Mouse (Mus musculus): Measurements from ENCODE around the gene Tmem183a. TPM values are rescaled to one million over a fixed set of nuclear protein-coding genes. Genes with fewer than 3 reads are reported as not detected.
A peak's percentile ranks its signal among the peaks of the same experiment; 100 is the strongest.

Tmem183a gene
- 10 to 100 TPM; 67.6 to 95.0 TPM for total RNA-seq (2021)
- long read RNA-seq, experiment 1, transcript Tmem183a-205 (9 exons, 1,689 nt): minor isoform, 11 of 140 reads
- long read RNA-seq, experiment 1, transcript Tmem183a-201 (8 exons, 3,149 nt): major isoform, 93 of 140 reads
- long read RNA-seq, experiment 1, partial matches to known transcripts: 4 of 140 reads
- long read RNA-seq, experiment 1, other reads (novel, unspliced or antisense): 30 of 140 reads
- long read RNA-seq, experiment 2, transcript Tmem183a-205 (9 exons, 1,689 nt): minor isoform, 12 of 146 reads
- long read RNA-seq, experiment 2, transcript Tmem183a-201 (8 exons, 3,149 nt): major isoform, 89 of 146 reads
- long read RNA-seq, experiment 2, partial matches to known transcripts: 4 of 146 reads
- long read RNA-seq, experiment 2, other reads (novel, unspliced or antisense): 40 of 146 reads

GRCm38 (mm10) chr1:134361857-134362212 is at the start of gene Tmem183a:
Tmem183a (minus strand) TSS chr1:134361979.
- intact Hi-C loops (cut with DNase I): loop anchor here (1.0 to 10.0 kb wide), 3 partner anchors 55 to 253 kb away; partner anchors contain the start of genes Adipor1 and Klhl12
- DNase-seq (ENCODE audit: low spot score in 2 of 2): peak; percentile 95 to 97

DNA sequence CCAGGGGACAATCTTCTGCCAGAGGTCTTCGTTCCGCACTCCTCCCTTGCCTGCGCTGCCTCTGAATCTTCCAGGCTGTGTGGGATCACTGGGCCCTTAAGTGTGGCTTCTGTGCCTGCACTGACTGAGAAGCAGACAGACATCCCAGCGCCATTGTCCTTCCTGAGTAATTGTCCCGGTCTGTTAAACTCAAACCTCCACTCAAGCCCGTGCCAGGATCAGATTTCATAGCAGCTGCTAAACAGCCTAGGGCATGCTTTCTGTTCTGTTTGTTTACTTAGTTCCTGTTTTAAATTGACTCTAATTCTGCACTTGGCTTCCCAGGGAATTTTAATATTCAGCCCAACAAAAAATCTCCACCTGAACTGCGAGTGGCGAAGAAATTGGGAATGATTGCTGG is 46.3 kb upstream of the Tmem183a start:
- intact Hi-C loops (cut with DNase I): no loop called here
- no peak for DNase-seq (ENCODE audit: low spot score in 2 of 2)

- DNase-seq (ENCODE audit: low spot score in 2 of 2): no peak
- intact Hi-C loops (cut with DNase I): no loop called here
Measured at GRCm38 (mm10) chr1:134406414-134406771, 44.6 kb upstream of the Tmem183a start.

GRCm38 (mm10) chr1:134405509-134406413 is 44.0 kb upstream of the Tmem183a start, which contains the start of gene Cyb5r1:
Cyb5r1 (plus strand) TSS chr1:134405559.
- DNase-seq (ENCODE audit: low spot score in 2 of 2): peak; percentile 50 to 64
- intact Hi-C loops (cut with DNase I): no loop called here

- intact Hi-C loops (cut with DNase I): no loop called here
- no peak for DNase-seq (ENCODE audit: low spot score in 2 of 2)
Measured at GRCm38 (mm10) chr1:134399735-134400134, 38.0 kb upstream of the Tmem183a start.

GRCm38 (mm10) chr1:134398210-134398609 is 36.4 kb upstream of the Tmem183a start:
- intact Hi-C loops (cut with DNase I): no loop called here
- DNase-seq (ENCODE audit: low spot score in 2 of 2): no peak

DNA sequence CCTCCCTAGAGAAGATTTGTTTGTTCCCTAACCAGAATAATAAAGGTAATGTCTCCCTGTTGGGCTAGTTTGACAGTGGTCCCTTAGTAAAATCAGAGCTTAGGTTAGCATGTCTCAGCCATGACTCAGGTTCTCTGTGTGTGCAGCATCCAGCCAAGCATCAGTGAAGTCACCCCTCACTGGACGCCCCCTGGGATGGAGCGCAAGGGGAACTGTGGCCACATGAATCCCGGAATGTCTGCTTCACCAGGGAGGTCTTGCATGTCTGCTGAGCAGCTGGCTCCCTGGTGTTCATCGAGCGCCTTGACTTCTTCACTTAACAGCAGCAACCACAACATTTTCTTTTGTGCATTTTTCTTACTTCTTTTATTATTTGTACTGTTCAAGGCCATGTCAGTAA is 32.0 kb upstream of the Tmem183a start:
- DNase-seq (ENCODE audit: low spot score in 2 of 2): no peak
- intact Hi-C loops (cut with DNase I): no loop called here

DNA sequence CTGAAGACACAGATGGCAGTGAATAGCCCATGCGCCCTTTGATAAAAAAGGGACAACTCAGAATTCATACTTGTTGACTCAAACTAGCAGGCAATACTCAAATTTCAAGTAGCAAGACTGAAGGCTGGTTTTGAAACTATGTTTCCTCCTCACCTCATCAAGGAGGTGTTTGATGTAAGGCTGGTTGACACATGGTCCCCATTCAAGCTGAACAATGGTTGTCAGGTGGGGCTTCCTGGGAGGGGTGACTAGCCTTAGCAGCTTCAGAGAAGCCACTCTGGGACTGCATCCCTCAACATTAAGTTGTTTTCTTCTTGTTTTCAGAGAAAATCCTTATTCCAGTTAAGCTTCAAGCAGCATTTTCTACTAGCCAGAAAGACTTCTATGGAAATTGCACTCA is 23.9 kb upstream of the Tmem183a start, which contains the start of gene 4933406M09Rik:
Gene 4933406M09Rik, plus strand, starts transcription at position 275 of the 400 bp plus-strand sequence.
- no peak for DNase-seq (ENCODE audit: low spot score in 2 of 2)

DNA sequence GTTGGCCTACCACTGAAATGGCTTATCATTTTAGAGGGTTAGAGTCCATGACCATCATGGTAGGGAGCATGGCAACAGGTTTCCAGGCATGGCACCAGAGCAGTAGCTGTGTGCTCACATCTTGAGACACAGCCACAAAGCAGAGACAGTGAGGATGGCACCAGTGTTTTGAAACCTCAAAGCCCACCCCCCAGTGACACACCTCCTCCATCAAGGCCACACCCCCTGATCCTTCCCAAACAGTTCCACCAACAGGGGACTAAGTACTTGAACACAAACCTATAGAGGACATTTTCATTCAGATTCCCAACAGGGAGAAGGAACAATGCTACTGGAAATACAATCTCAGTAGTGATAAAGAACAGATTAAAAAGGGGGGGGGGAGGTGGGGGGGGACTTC is 23.4 kb upstream of the Tmem183a start:
- intact Hi-C loops (cut with DNase I): no loop called here
- no peak for DNase-seq (ENCODE audit: low spot score in 2 of 2)

More for the DNA sequence above, 23.9 kb upstream of the Tmem183a start, which contains the start of gene 4933406M09Rik:
- intact Hi-C loops (cut with DNase I): no loop called here

GRCm38 (mm10) chr1:134384581-134384980 is 22.8 kb upstream of the Tmem183a start:
- intact Hi-C loops (cut with DNase I): no loop called here
- DNase-seq (ENCODE audit: low spot score in 2 of 2): no peak

- intact Hi-C loops (cut with DNase I): no loop called here
- peak; percentile 17 to 34 for DNase-seq (ENCODE audit: low spot score in 2 of 2)
Measured at GRCm38 (mm10) chr1:134381795-134382625, 20.2 kb upstream of the Tmem183a start.

DNA sequence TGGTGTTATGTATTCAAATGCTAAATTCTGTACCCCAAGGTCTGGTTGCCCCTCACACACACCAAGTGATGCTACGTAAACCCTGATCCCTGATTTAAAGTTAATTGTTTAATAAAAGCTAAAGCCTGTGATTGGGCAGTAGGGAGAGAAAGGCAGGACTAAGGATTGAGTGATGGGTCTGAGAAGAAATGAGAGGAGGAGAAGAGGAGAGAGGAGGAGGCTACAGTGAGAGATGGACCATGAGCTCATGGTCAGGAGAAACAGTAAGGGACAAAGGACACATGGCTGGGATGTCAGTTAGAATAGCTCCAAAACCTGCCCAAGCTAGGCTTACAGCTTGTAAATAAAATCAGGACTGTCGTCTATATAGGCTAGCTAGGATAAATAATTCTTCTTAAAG is 19.3 kb upstream of the Tmem183a start:
- intact Hi-C loops (cut with DNase I): no loop called here
- no peak for DNase-seq (ENCODE audit: low spot score in 2 of 2)

- no peak for DNase-seq (ENCODE audit: low spot score in 2 of 2)
- intact Hi-C loops (cut with DNase I): no loop called here
Measured at GRCm38 (mm10) chr1:134374124-134374523, 12.3 kb upstream of the Tmem183a start.

DNA sequence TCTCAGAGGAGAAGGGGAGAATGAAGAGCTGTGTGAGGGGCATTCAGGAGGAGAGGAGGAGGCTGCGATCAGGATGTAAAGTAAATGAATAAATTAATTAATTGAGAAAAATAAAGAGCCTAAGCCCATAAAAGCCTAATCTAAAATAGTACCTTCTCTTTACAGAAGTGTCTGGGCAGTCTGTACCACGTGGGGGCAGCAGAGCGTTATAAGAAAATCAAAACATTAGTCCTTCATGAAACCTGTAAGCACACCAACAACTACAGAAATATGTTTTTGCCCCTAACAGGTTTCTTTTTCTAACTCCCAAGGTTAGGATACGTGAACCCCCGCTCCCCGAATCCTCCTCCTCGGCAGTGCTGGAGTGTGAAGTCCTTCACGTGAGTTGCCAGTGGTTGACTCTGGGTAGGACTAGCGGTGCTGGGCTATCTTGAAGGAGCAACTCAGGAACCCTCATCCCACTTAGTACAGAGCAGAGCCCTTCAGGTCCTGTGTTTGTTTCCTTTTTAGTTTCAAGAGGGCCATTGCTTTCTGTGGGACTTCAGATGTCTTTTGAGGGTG is 7.1 kb upstream of the Tmem183a start:
- intact Hi-C loops (cut with DNase I): loop anchor here (10.0 kb wide), 1 partner anchor 246 kb away; no protein-coding TSS in a partner anchor
- peak; percentile 58 to 78 for DNase-seq (ENCODE audit: low spot score in 2 of 2)

DNA sequence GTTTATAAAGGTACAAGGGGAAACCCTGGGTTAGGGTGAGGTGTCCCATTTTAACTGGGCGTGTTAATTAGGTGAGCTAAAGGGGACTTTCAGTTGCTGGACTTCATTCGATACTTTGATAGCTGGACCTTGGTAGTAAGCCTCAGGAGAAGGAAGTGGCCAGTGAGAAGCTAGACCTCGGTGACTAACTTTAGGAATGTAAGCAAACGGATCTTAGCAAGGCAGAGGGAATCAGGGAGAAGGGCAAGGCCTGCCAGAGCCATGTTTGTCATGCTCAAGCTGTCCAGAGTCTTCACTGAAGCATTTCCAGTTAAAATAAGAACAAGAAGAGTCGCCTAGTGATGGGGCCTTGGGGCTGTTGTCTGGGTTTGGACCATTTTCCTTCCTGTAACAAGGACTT is 3.7 kb upstream of the Tmem183a start:
- intact Hi-C loops (cut with DNase I): loop anchor here (10.0 kb wide), 1 partner anchor 249 kb away; no protein-coding TSS in a partner anchor
- no peak for DNase-seq (ENCODE audit: low spot score in 2 of 2)

DNA sequence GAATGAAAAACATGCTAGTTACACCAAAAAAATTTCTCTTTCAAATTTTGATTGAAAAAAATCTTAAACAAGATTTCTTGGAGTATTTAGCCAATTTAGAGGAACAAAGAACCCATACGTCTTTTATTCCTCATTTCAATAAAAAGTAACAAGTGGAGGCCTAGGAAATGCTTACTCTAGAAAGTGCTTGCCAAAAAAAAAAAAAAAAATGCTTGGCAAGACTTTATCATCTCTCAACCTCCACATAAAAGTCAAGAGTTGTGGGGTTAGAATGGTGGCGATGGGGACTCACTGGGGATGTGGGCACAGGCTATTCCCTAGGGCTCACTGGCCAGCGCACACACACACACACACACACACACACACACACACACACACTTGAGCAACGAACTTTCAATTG is 1.4 kb upstream of the Tmem183a start:
- DNase-seq (ENCODE audit: low spot score in 2 of 2): no peak

DNA sequence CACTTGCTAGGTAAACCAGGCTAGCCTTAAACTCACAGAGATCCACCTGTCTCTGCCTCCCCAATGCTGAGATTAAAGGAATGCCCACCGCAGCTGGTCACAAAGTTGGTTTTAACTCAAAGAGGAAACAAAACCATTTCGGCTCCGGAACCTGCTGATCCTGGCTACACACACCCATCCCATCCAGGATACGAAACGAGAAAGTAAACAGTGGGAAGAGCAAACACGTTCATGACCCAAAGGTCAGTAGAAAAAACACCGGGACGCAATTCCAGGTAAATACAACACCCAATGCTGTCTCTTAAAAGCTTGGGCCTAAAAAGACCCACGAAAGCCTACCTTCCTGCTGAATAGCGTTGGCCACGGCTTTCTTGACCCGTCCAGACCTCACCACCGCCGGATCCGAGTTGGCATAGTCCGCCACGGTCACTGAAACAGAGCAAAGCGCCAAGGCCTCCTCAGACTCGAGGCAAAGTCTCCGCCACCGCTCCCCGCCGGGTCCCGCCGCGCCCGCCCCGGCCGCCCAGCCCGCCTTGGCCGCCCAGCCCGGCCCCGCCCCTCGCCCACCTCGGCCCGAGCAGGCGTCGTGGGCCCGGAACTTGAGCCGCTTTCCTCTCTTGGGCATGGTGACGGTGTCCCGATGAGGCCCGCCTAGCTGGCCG is 453 bp downstream of the Tmem183a start:
- intact Hi-C loops (cut with DNase I): loop anchor here (5.0 to 10.0 kb wide), 2 partner anchors 56 to 253 kb away; partner anchors contain the start of gene Adipor1
- no peak for DNase-seq (ENCODE audit: low spot score in 2 of 2)

More for the DNA sequence above, 1.4 kb upstream of the Tmem183a start:
- intact Hi-C loops (cut with DNase I): loop anchor here (5.0 to 10.0 kb wide), 2 partner anchors 54 to 252 kb away; partner anchors contain the start of gene Adipor1

- intact Hi-C loops (cut with DNase I): loop anchor here (5.0 to 10.0 kb wide), 2 partner anchors 57 to 254 kb away; partner anchors contain the start of gene Adipor1
- no peak for DNase-seq (ENCODE audit: low spot score in 2 of 2)
Measured at GRCm38 (mm10) chr1:134360656-134361055, 1.1 kb downstream of the Tmem183a start.

All from left cerebral cortex, postnatal 14 days (tissue).